Mouse (Mus musculus) pancreas, adult 10 weeks (tissue): ENCODE measurements around the gene Mapk1. TPM values are rescaled to one million over a fixed set of nuclear protein-coding genes. Genes with fewer than 3 reads are reported as not detected.

Source experiments
- polyA plus RNA-seq: library from polyadenylated mRNA; stranded (reverse); fragments of 350-450 nt; fragmentation: Illumina TruSeq; extraction: RNeasy Lipid Tissue Mini Kit (QIAGEN cat#74804); gene quantifications from one replicate; pipeline ENCODE4 v1.2.3, GENCODE M21; 2015; ENCODE audit warnings: low read depth, low replicate concordance; ENCODE audit not compliant: insufficient read depth

Mapk1 gene
- 13.6 TPM for polyA plus RNA-seq

GRCm38 (mm10) chr16:16983131-16983533 lies at the start of gene Mapk1:
TSS of gene Mapk1 (plus strand) at chr16:16983382.

GRCm38 (mm10) chr16:17069511-17070443 lies 86.6 kb downstream of the Mapk1 start, which contains the start of gene Ypel1:
TSS of gene Ypel1 (plus strand) at chr16:17069696.

Other genes with a start within 250 kb of the Mapk1 start
- not detected for gene Spag6l, start 153.9 kb upstream of the Mapk1 start, polyA plus RNA-seq
- not detected for gene Igll1, start 119.4 kb upstream of the Mapk1 start, polyA plus RNA-seq
- gene Top3b, start 112.6 kb upstream of the Mapk1 start, polyA plus RNA-seq, result 16.3 TPM
- not detected for gene Vpreb1, start 112.5 kb upstream of the Mapk1 start, polyA plus RNA-seq
- gene Ppm1f, start 86.9 kb upstream of the Mapk1 start, polyA plus RNA-seq, result 6.6 TPM
- 0.33 TPM for gene Ypel1, start 86.3 kb downstream of the Mapk1 start, polyA plus RNA-seq
- gene Ppil2, start 127.9 kb downstream of the Mapk1 start, polyA plus RNA-seq, result 21.5 TPM
- gene 2610318N02Rik, start 141.8 kb downstream of the Mapk1 start, polyA plus RNA-seq, result 1.9 TPM
- gene Sdf2l1, start 149.0 kb downstream of the Mapk1 start, polyA plus RNA-seq, result 45.2 TPM
- 1.3 TPM for gene Ydjc, start 161.2 kb downstream of the Mapk1 start, polyA plus RNA-seq
- gene Ccdc116, start 163.8 kb downstream of the Mapk1 start, polyA plus RNA-seq, result 0.44 TPM
- gene Ube2l3, start 219.3 kb downstream of the Mapk1 start, polyA plus RNA-seq, result 23.9 TPM
- gene Rimbp3, start 225.2 kb downstream of the Mapk1 start, polyA plus RNA-seq, result not detected